Mouse (Mus musculus) small intestine, adult 2 months (tissue): ENCODE measurements around the gene Stat5b.

Experiments
- CTCF ChIP-seq: fragments of 200-500 bp; IDR thresholded peaks from 2 replicates; pipeline ENCODE4 v1.5.1; 2012; ENCODE audit warnings: low read depth, mild to moderate bottlenecking, control low read depth, inconsistent platforms, low read length, moderate library complexity, mixed read lengths; ENCODE audit not compliant: insufficient replicate concordance, insufficient read length; ENCODE audit errors: extremely low read depth
- POLR2A ChIP-seq: fragments of 200-500 bp; IDR thresholded peaks from 2 replicates; pipeline ENCODE4 v1.6.1; 2012; ENCODE audit warnings: low read depth, mild to moderate bottlenecking, control low read depth, inconsistent platforms, low read length, moderate library complexity

DNA sequence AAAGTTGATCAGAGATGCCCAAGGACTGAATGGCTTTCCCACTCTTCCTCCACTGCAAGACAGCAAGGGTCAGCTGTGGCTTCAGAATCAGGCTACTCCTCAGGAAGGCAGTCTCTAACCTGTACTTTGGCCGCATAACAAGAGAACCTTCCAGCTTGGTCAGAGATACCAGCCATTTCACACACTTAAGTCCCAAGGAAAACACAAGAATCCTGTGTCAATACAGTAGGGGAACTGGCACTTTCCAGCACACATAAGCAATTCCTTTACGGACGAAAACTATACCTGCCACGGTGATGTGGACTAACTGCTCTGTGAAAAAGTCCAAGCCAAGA lies 113.8 kb downstream of the Stat5b start:
- TF ChIP-seq CTCF: no peak
- no peak for TF ChIP-seq POLR2A
